Mouse (Mus musculus): Measurements from ENCODE around the gene Vkorc1.

The Vkorc1 gene

GRCm38 (mm10) chr7:127875627-127876001, 19.8 kb downstream of the Vkorc1 start:
- peak; percentile 96 for DNase-seq

GRCm38 (mm10) chr7:127874812-127875626, 20.4 kb downstream of the Vkorc1 start:
- DNase-seq, result no peak

- no peak for DNase-seq
Observed at GRCm38 (mm10) chr7:127870136-127870821, 25.1 kb downstream of the Vkorc1 start.

GRCm38 (mm10) chr7:127869149-127869810, 26.1 kb downstream of the Vkorc1 start:
- peak; percentile 51 for DNase-seq

GRCm38 (mm10) chr7:127867641-127868040, 27.8 kb downstream of the Vkorc1 start:
- DNase-seq, result no peak

GRCm38 (mm10) chr7:127866434-127866833, 29.0 kb downstream of the Vkorc1 start:
- no peak for DNase-seq

- no peak for DNase-seq
Observed at GRCm38 (mm10) chr7:127858258-127858657, 37.2 kb downstream of the Vkorc1 start.

- DNase-seq, result no peak
Observed at GRCm38 (mm10) chr7:127850906-127851305, 44.5 kb downstream of the Vkorc1 start.

GRCm38 (mm10) chr7:127849973-127850875, 45.2 kb downstream of the Vkorc1 start:
- no peak for DNase-seq

All from lung, postnatal 10 days (tissue).